Mouse (Mus musculus): ENCODE data around the gene Szt2. TPM values are rescaled to one million over a fixed set of nuclear protein-coding genes. Genes with fewer than 3 reads are reported as not detected.
A peak's percentile ranks its signal among the peaks of the same experiment; 100 is the strongest.

The Szt2 gene
- polyA plus RNA-seq, 1 experiment from 2014 or later: 6.1 TPM

- ATAC-seq (no peak), DNase-seq (ENCODE audit: low spot score) (no peak)
- TF ChIP-seq EP300 (IDR thresholded peaks at IDR 0.05): no peak
- no peak for TF ChIP-seq CTCF (IDR thresholded peaks at IDR 0.05)
- Histone ChIP-seq H3K36me3 (ENCODE audit: insufficient read depth, low read length) (no peaks in the 10 kb centered on the region), H3K27ac (ENCODE audit: low read length) (no peak overlapping the region), H3K27me3 (replicated peaks; ENCODE audit: insufficient read depth, low read length) (no peaks in the 10 kb centered on the region), H3K4me2 (replicated peaks; ENCODE audit: low read depth, low read length) (no peak overlapping the region), H3K4me3 (ENCODE audit: low read depth, low read length) (no peak overlapping the region), H3K9ac (replicated peaks; ENCODE audit: low read depth) (no peak overlapping the region), H3K9me3 (ENCODE audit: low read length) (no peaks in the 10 kb centered on the region), H3K4me1 (ENCODE audit: insufficient read depth, low read depth, low read length) (no peaks in the 10 kb centered on the region)
- WGBS: 64% methylated on average over 3 of the region's 3 CpGs
These were observed 67.6 kb downstream of the Szt2 start for GRCm38 (mm10) chr4:118341447-118341846.

DNA sequence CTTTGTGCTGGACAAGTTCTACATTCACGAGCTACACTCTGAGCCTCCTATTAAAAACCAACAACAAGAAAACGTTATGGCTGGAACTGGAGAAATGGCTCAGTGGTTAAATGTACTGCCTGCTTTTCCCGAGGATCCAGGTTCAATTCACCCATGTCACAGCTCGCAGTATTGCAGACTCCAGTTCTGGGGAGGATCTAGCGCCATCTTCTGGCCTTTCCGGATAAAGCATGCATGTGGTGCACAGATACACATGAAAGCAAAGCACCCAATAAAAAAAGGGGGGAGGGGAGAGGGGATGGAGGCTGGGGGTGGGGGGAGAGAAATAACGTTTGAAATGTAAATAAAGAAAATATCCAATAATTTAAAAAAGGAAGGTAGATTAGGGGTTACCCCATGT is 72.4 kb downstream of the Szt2 start:
- no peak overlapping the region for H3K9ac ChIP-seq (replicated peaks; ENCODE audit: low read depth)
- H3K27me3 ChIP-seq (replicated peaks; ENCODE audit: insufficient read depth, low read length): no peaks in the 10 kb centered on the region
- H3K27ac ChIP-seq (ENCODE audit: low read length): no peak overlapping the region
- peak; percentile 75 for TF ChIP-seq CTCF (IDR thresholded peaks at IDR 0.05)
- no peak for TF ChIP-seq EP300 (IDR thresholded peaks at IDR 0.05)
- WGBS: 17% methylated on average over 7 of the region's 7 CpGs
- H3K4me3 ChIP-seq (ENCODE audit: low read depth, low read length): no peak overlapping the region
- no peaks in the 10 kb centered on the region for H3K9me3 ChIP-seq (ENCODE audit: low read length)
- no peaks in the 10 kb centered on the region for H3K36me3 ChIP-seq (ENCODE audit: insufficient read depth, low read length)
- ATAC-seq: no peak
- H3K4me1 ChIP-seq (ENCODE audit: insufficient read depth, low read depth, low read length): no peaks in the 10 kb centered on the region
- H3K4me2 ChIP-seq (replicated peaks; ENCODE audit: low read depth, low read length): no peak overlapping the region
- DNase-seq (ENCODE audit: low spot score): peak; percentile 57

GRCm38 (mm10) chr4:118335991-118336390 is 73.1 kb downstream of the Szt2 start:
- 75% methylated on average over 4 of the region's 4 CpGs for WGBS

GRCm38 (mm10) chr4:118331777-118332176 is 77.3 kb downstream of the Szt2 start:
- ATAC-seq (peak; percentile 83), DNase-seq (ENCODE audit: low spot score) (peak; percentile 76)
- TF ChIP-seq EP300 (IDR thresholded peaks at IDR 0.05) (peak; percentile 13; the same call in 1 of the 2 replicates), CTCF (IDR thresholded peaks at IDR 0.05) (no peak)
- Histone ChIP-seq H3K4me3 (ENCODE audit: low read depth, low read length) (no peak overlapping the region), H3K27ac (ENCODE audit: low read length) (0 out of 2 replicates have a peak overlapping the region, but pooled peaks have one; percentile 20), H3K4me1 (ENCODE audit: insufficient read depth, low read depth, low read length) (no peaks in the 10 kb centered on the region), H3K27me3 (replicated peaks; ENCODE audit: insufficient read depth, low read length) (no peaks in the 10 kb centered on the region), H3K9ac (replicated peaks; ENCODE audit: low read depth) (no peak overlapping the region), H3K4me2 (replicated peaks; ENCODE audit: low read depth, low read length) (no peak overlapping the region), H3K36me3 (ENCODE audit: insufficient read depth, low read length) (no peaks in the 10 kb centered on the region), H3K9me3 (ENCODE audit: low read length) (no peaks in the 10 kb centered on the region)
- WGBS: 19% methylated on average over 4 of the region's 4 CpGs

More at GRCm38 (mm10) chr4:118335991-118336390, 73.1 kb downstream of the Szt2 start:
- Histone ChIP-seq H3K27me3 (replicated peaks; ENCODE audit: insufficient read depth, low read length) (no peaks in the 10 kb centered on the region), H3K9me3 (ENCODE audit: low read length) (no peaks in the 10 kb centered on the region), H3K4me2 (replicated peaks; ENCODE audit: low read depth, low read length) (no peak overlapping the region), H3K4me1 (ENCODE audit: insufficient read depth, low read depth, low read length) (no peaks in the 10 kb centered on the region), H3K4me3 (ENCODE audit: low read depth, low read length) (no peak overlapping the region), H3K36me3 (ENCODE audit: insufficient read depth, low read length) (no peaks in the 10 kb centered on the region), H3K27ac (ENCODE audit: low read length) (no peak overlapping the region), H3K9ac (replicated peaks; ENCODE audit: low read depth) (no peak overlapping the region)
- TF ChIP-seq CTCF (IDR thresholded peaks at IDR 0.05) (no peak), EP300 (IDR thresholded peaks at IDR 0.05) (no peak)
- DNase-seq (ENCODE audit: low spot score) (no peak), ATAC-seq (no peak)

DNA sequence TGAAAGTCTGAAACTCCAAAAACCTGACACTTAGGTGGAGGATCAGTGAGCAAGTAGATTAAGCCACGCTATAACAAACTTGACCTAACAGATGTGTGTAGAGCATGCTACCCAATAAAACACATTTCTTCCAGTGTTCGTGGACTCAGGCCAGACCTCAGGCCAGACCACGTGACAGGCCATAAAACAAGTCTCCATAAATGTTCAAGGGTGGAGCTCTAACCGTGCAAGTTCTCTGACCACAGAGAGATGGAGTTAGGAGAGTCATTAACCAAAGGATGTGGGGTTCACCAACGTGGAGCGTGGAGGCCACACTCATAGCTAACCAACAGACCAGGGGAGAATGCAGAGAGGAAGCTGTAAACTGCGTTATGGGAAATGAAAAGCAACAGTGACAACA is 82.6 kb downstream of the Szt2 start:
- ATAC-seq (no peak), DNase-seq (ENCODE audit: low spot score) (no peak)
- Histone ChIP-seq H3K4me2 (replicated peaks; ENCODE audit: low read depth, low read length) (no peak overlapping the region), H3K9ac (replicated peaks; ENCODE audit: low read depth) (no peak overlapping the region), H3K27me3 (replicated peaks; ENCODE audit: insufficient read depth, low read length) (no peaks in the 10 kb centered on the region), H3K36me3 (ENCODE audit: insufficient read depth, low read length) (no peaks in the 10 kb centered on the region), H3K4me1 (ENCODE audit: insufficient read depth, low read depth, low read length) (no peaks in the 10 kb centered on the region), H3K27ac (ENCODE audit: low read length) (no peak overlapping the region), H3K4me3 (ENCODE audit: low read depth, low read length) (no peak overlapping the region), H3K9me3 (ENCODE audit: low read length) (no peaks in the 10 kb centered on the region)
- TF ChIP-seq EP300 (IDR thresholded peaks at IDR 0.05) (no peak), CTCF (IDR thresholded peaks at IDR 0.05) (no peak)
- WGBS: 57% methylated on average over 7 of the region's 7 CpGs

DNA sequence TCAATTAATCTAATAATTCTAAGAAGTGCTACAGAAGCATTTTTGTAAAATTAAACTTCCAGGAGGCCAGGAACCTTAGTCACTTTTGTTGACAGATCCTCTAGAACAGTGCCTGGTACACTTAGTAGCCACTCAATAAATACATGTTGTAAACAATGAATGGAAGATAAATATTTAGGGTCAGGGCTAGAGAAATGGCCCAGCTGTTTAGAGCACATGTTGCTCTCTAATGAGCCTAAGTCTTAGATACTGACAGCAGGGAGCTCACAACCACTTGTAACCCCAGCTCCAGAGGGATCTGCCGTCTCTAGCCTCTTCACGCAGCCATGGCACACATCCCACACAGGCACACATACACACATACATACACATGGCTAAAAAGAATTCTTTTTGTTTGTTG is 88.4 kb downstream of the Szt2 start:
- 41% methylated on average over 2 of the region's 2 CpGs for WGBS
- ATAC-seq: peak; percentile 87
- no peak overlapping the region for H3K9ac ChIP-seq (replicated peaks; ENCODE audit: low read depth)

More for the DNA sequence above, 88.4 kb downstream of the Szt2 start:
- peak; percentile 82 for DNase-seq (ENCODE audit: low spot score)
- no peak overlapping the region for H3K4me2 ChIP-seq (replicated peaks; ENCODE audit: low read depth, low read length)
- H3K4me1 ChIP-seq (ENCODE audit: insufficient read depth, low read depth, low read length): no peaks in the 10 kb centered on the region; the same call in 1 of the 2 replicates
- no peak overlapping the region for H3K27ac ChIP-seq (ENCODE audit: low read length)
- no peaks in the 10 kb centered on the region for H3K27me3 ChIP-seq (replicated peaks; ENCODE audit: insufficient read depth, low read length)
- H3K36me3 ChIP-seq (ENCODE audit: insufficient read depth, low read length): no peaks in the 10 kb centered on the region
- no peak overlapping the region for H3K4me3 ChIP-seq (ENCODE audit: low read depth, low read length)
- no peaks in the 10 kb centered on the region for H3K9me3 ChIP-seq (ENCODE audit: low read length)
- TF ChIP-seq EP300 (IDR thresholded peaks at IDR 0.05): peak; percentile 58
- TF ChIP-seq CTCF (IDR thresholded peaks at IDR 0.05): no peak
